Mouse (Mus musculus) central nervous system, embryonic 11.5 days (tissue): Measurements from ENCODE around the gene Serpinb6d. TPM values are rescaled to one million over a fixed set of nuclear protein-coding genes. Genes with fewer than 3 reads are reported as not detected.

Source experiments
- polyA plus RNA-seq: library from polyadenylated mRNA; depleted of rRNA; stranded (reverse); fragments of >200 nt; gene quantifications from 2 replicates; pipeline ENCODE4 v1.2.3, GENCODE M21; 2012; rRNA removed

Serpinb6d gene
- polyA plus RNA-seq, result not detected in 2 replicates

DNA sequence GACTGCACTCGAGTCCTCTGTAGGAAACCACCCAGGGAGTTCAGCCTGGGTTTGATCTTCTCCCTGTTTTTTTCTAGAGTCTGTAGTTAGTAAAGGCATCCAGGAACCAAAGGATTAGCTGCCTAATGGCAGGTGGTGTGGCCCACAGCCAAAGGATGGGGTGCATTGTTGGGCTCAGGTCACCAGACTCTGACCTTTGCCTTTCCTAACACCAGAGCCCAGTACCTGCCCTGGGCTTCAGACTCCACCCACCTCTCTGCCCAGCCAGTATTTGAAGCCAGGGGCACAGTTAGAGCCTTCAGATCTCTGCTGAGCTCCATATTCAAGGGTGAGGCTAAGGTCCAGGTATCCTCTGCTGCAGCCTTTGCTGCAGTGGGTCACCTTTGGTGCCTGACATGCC lies at the start of gene Serpinb6d:
Serpinb6d (plus strand) TSS at position 301 of the 400 bp plus-strand sequence.

Other genes with a start within 250 kb of the Serpinb6d start
- gene Serpinb9g, start 176.6 kb upstream of the Serpinb6d start, polyA plus RNA-seq, result not detected in 2 replicates
- not detected in 2 replicates for gene Serpinb6e, start 182.0 kb downstream of the Serpinb6d start, polyA plus RNA-seq
- gene Serpinb6c, start 244.3 kb downstream of the Serpinb6d start, polyA plus RNA-seq, result 0.10 and 0.16 TPM in 2 replicates